Mouse (Mus musculus) ES-Bruce4 (cell line): ENCODE data around the gene Six5. TPM values are rescaled to one million over a fixed set of nuclear protein-coding genes. Genes with fewer than 3 reads are reported as not detected.
A peak's percentile ranks its signal among the peaks of the same experiment; 100 is the strongest.

Source experiments
- H3K27ac ChIP-seq: 2 replicates; pipeline ENCODE4 v1.5.1; 2012; ENCODE audit warnings: low read length, inconsistent platforms; ENCODE audit not compliant: insufficient read depth
- H3K27me3 ChIP-seq: 2 replicates; pipeline ENCODE4 v1.6.1; 2012; ENCODE audit warnings: mild to moderate bottlenecking, low read length, inconsistent platforms; ENCODE audit not compliant: control insufficient read depth, poor library complexity, insufficient read depth, severe bottlenecking
- H3K36me3 ChIP-seq: 2 replicates; pipeline ENCODE4 v1.6.1; 2012; ENCODE audit warnings: inconsistent platforms, mild to moderate bottlenecking, low read length, moderate library complexity; ENCODE audit not compliant: control insufficient read depth, poor library complexity, insufficient read depth, severe bottlenecking
- H3K4me1 ChIP-seq: one replicate; pipeline ENCODE4 v1.8.1; 2011; ENCODE audit warnings: low read length; ENCODE audit not compliant: control insufficient read depth, insufficient read depth
- H3K4me3 ChIP-seq: 2 replicates; pipeline ENCODE4 v1.5.1; 2011; ENCODE audit warnings: low read depth, mild to moderate bottlenecking, low read length
- H3K9ac ChIP-seq: 2 replicates; pipeline ENCODE4 v1.6.1; 2012; ENCODE audit warnings: low read depth, mild to moderate bottlenecking, inconsistent platforms; ENCODE audit not compliant: poor library complexity, severe bottlenecking
- H3K9me3 ChIP-seq: replicated peaks from 2 replicates; pipeline ENCODE4 v1.6.1; 2012; ENCODE audit warnings: mild to moderate bottlenecking, low read length, inconsistent platforms; ENCODE audit not compliant: control insufficient read depth, poor library complexity, insufficient read depth, severe bottlenecking
- CTCF ChIP-seq: IDR thresholded peaks from one replicate; pipeline ENCODE4 v1.8.1; 2011; ENCODE audit warnings: low read depth, low read length
- EP300 ChIP-seq: IDR thresholded peaks from 2 replicates; pipeline ENCODE4 v1.6.1; 2011; ENCODE audit warnings: low read depth, low read length; ENCODE audit not compliant: insufficient read depth
- POLR2A ChIP-seq: IDR thresholded peaks from one replicate; pipeline ENCODE4 v1.8.1; 2011; ENCODE audit warnings: low read length; ENCODE audit not compliant: insufficient read depth
- polyA plus RNA-seq: library from polyadenylated mRNA; stranded (reverse); fragments of >200 nt; gene quantifications from 2 replicates; pipeline ENCODE4 v1.2.4, GENCODE M21; 2011; ENCODE audit warnings: low read depth; ENCODE audit not compliant: missing spikeins, insufficient read depth, insufficient read length

The Six5 gene
- polyA plus RNA-seq, 1 experiment = 2.7 TPM

DNA sequence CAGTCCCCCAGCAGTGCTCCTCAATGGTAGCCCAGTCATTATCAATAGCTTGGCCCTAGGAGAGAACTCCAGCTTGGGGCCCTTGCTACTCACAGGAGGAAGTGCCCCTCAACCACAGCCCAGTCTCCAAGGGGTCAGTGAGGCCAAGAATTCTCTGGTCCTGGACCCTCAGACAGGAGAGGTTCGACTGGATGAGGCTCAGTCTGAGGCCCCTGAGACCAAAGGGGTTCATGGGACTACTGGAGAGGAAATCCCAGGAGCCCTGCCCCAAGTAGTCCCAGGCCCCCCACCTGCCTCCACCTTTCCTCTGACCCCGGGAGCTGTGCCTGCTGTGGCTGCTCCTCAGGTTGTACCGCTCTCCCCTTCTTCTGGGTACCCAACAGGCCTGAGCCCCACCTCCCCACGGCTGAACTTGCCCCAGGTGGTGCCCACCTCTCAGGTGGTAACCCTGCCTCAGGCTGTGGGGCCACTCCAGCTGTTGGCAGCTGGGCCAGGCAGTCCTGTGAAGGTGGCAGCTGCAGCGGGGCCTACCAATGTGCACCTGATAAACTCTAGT, 2.1 kb downstream of the Six5 start:
- H3K4me3 ChIP-seq = no peak overlapping the region
- no peaks in the 10 kb centered on the region for H3K36me3 ChIP-seq
- no peaks in the 10 kb centered on the region for H3K9me3 ChIP-seq
- TF ChIP-seq POLR2A = no peak
- no peak for TF ChIP-seq CTCF
- no peak for TF ChIP-seq EP300
- peak overlapping the region; percentile 93; the same call in 1 of the 2 replicates for H3K9ac ChIP-seq
- H3K27ac ChIP-seq = no peak overlapping the region
- no peaks in the 10 kb centered on the region for H3K27me3 ChIP-seq
- H3K4me1 ChIP-seq = no peaks in the 10 kb centered on the region

DNA sequence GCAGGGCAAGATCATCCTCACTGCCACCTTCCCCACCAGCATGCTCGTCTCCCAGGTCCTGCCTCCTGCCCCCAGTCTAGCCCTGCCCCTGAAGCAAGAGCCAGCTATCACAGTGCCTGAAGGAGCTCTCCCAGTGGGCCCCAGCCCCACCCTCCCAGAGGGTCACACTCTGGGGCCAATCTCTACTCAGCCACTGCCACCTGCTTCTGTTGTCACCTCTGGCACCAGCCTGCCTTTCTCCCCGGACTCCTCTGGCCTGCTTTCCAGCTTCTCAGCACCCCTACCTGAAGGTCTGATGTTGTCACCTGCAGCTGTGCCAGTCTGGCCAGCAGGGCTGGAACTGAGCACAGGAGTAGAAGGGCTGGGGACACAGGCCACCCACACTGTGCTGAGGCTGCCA, 2.8 kb downstream of the Six5 start:
- H3K27me3 ChIP-seq = no peaks in the 10 kb centered on the region

GRCm38 (mm10) chr7:19097863-19098262, 3.5 kb downstream of the Six5 start:
- no peak overlapping the region for H3K4me3 ChIP-seq
- no peaks in the 10 kb centered on the region for H3K27me3 ChIP-seq

More for the DNA sequence above, 2.8 kb downstream of the Six5 start:
- no peaks in the 10 kb centered on the region for H3K9me3 ChIP-seq
- TF ChIP-seq POLR2A (no peak), EP300 (no peak), CTCF (no peak)
- H3K27ac ChIP-seq = no peak overlapping the region
- H3K4me3 ChIP-seq = no peak overlapping the region
- H3K9ac ChIP-seq = no peak overlapping the region
- H3K4me1 ChIP-seq = no peaks in the 10 kb centered on the region
- no peaks in the 10 kb centered on the region for H3K36me3 ChIP-seq

DNA sequence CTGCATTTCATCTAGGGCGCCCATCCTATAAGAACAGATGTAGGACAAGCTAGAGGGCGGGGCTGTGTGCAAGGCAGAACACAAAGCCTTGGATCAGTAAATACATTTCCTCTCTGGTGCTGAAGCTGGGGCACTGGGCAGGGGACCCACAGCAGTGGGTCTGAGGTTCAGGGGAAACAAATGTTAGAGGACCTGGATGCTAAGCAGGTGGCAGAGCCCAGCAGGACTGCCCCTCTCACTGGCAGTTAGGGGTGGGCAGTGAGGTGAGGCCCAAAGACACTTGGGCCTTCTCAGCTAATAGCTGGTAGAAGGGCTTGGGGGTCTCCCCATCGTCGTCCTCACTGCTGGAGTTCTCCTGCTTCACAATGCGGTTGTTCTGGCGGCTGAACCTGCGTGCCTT, 4.4 kb downstream of the Six5 start:
- no peaks in the 10 kb centered on the region for H3K27me3 ChIP-seq
- H3K4me1 ChIP-seq = no peaks in the 10 kb centered on the region
- H3K9ac ChIP-seq = no peak overlapping the region
- no peaks in the 10 kb centered on the region for H3K36me3 ChIP-seq
- no peak for TF ChIP-seq EP300
- TF ChIP-seq POLR2A = no peak
- TF ChIP-seq CTCF = no peak
- no peak overlapping the region for H3K27ac ChIP-seq
- no peak overlapping the region for H3K4me3 ChIP-seq
- H3K9me3 ChIP-seq = no peaks in the 10 kb centered on the region

More at GRCm38 (mm10) chr7:19097863-19098262, 3.5 kb downstream of the Six5 start:
- TF ChIP-seq POLR2A (no peak), CTCF (no peak), EP300 (no peak)
- Histone ChIP-seq H3K4me1 (no peaks in the 10 kb centered on the region), H3K9ac (no peak overlapping the region), H3K36me3 (no peaks in the 10 kb centered on the region), H3K27ac (no peak overlapping the region), H3K9me3 (no peaks in the 10 kb centered on the region)

- no peak overlapping the region for H3K27ac ChIP-seq
- H3K36me3 ChIP-seq = no peaks in the 10 kb centered on the region
- H3K9me3 ChIP-seq = no peaks in the 10 kb centered on the region
- TF ChIP-seq POLR2A = no peak
- TF ChIP-seq CTCF = no peak
- TF ChIP-seq EP300 = no peak
- H3K27me3 ChIP-seq = no peaks in the 10 kb centered on the region
- no peak overlapping the region for H3K4me3 ChIP-seq
- H3K9ac ChIP-seq = no peak overlapping the region
- H3K4me1 ChIP-seq = no peaks in the 10 kb centered on the region
These were observed 5.9 kb downstream of the Six5 start for GRCm38 (mm10) chr7:19100290-19100689.

DNA sequence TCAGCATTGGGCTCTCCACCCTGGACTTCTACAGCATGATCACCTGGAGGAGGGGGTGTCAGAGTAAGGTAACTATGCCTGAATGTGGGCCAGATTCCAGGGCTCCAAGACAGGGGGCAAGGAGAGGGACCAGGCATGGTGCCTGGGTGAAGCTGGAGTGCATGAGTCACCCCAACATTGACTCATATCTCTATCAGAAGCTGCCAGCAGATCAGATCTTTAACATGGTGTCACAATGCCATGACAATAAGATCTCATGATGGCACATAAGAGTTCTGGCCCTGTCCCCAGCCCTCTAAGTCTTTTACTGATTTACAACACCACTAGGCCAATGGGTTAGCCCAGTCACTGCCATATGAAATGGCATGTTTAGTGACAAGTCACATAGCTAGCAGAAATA, 9.3 kb downstream of the Six5 start:
- Histone ChIP-seq H3K9me3 (no peaks in the 10 kb centered on the region), H3K27me3 (no peaks in the 10 kb centered on the region), H3K36me3 (no peaks in the 10 kb centered on the region), H3K4me3 (no peak overlapping the region), H3K4me1 (no peaks in the 10 kb centered on the region), H3K27ac (no peak overlapping the region), H3K9ac (no peak overlapping the region)
- TF ChIP-seq EP300 (no peak), CTCF (no peak), POLR2A (no peak)
